Mouse (Mus musculus) embryonic facial prominence, embryonic 12.5 days (tissue): Measurements from ENCODE around the gene Ttc39a. TPM values are rescaled to one million over a fixed set of nuclear protein-coding genes. Genes with fewer than 3 reads are reported as not detected.

Experiments used
- polyA plus RNA-seq: library from polyadenylated mRNA; unstranded; fragments of >200 nt; fragmentation: Nextera tagmentation; extraction: Ambion mirVana; gene quantifications from 2 replicates; pipeline ENCODE4 v1.2.1, GENCODE M21; 2016

Gene Ttc39a
- polyA plus RNA-seq, 1 experiment from 2014 or later: 4.2 TPM

Other genes starting within 250 kb of the Ttc39a start
- gene Osbpl9, start 204.4 kb upstream of the Ttc39a start, polyA plus RNA-seq: 71.3 and 76.1 TPM in 2 replicates
- 0.28 and 0.47 TPM in 2 replicates for gene Calr4, start 172.1 kb upstream of the Ttc39a start, polyA plus RNA-seq
- gene Eps15, start 126.4 kb upstream of the Ttc39a start, polyA plus RNA-seq: 45.9 and 51.1 TPM in 2 replicates
- gene Rnf11, start 78.1 kb downstream of the Ttc39a start, polyA plus RNA-seq: 50.0 and 52.4 TPM in 2 replicates
- gene 4930522H14Rik, start 124.7 kb downstream of the Ttc39a start, polyA plus RNA-seq: not detected in 2 replicates